Mouse (Mus musculus): ENCODE results near the gene Themis.

Themis gene

GRCm38 (mm10) chr10:28668261-28668660 is at the start of gene Themis:
Themis (plus strand) TSS chr10:28668360.
- DNase-seq (ENCODE audit: inconsistent age in 2 of 2, low spot score in 1 of 2): peak; percentile 2 to 15

DNA sequence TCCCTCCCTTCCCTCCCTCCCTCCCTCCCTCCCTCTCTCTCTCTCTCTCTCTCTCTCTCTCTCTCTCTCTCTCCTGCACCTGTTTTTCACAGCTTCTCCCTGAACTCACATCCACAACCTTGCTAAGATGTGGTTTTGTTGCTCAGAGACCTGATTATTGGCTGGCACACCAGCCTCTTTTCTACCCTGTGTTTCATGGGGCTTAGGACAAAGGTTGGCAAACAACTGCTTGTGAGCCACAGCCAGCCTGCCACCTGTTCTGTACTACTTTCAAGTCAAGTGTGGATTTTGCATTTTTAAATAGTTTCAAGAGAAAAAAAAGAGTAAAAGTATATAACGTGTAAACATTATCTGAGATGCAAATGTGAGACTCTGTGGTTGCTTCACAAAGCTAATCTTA is 48.7 kb upstream of the Themis start:
- no peak for DNase-seq (ENCODE audit: inconsistent age in 2 of 2, low spot score in 1 of 2)

GRCm38 (mm10) chr10:28636096-28636495 is 32.1 kb upstream of the Themis start:
- DNase-seq (ENCODE audit: inconsistent age in 2 of 2, low spot score in 1 of 2): no peak

GRCm38 (mm10) chr10:28641887-28642286 is 26.3 kb upstream of the Themis start:
- no peak for DNase-seq (ENCODE audit: inconsistent age in 2 of 2, low spot score in 1 of 2)

DNA sequence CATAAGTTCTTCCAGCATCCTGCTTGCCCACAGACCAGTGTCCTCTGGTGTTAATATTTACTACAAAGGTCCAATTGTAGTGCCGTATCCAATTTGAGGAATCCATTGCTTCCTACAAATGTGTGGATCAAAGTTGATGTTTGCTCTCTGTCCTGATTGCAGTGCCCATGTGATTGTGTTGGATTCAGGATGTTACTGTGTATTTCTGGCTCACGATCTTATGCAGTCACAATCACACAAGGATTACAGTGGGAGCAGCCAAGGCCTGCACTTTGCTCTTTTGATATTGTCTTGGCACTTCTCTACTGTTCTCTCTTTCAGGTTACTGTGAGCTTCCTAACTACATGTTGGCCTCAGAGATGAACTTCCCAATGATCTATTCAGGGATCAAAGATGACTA is 20.3 kb upstream of the Themis start:
- DNase-seq (ENCODE audit: inconsistent age in 2 of 2, low spot score in 1 of 2): no peak

GRCm38 (mm10) chr10:28649109-28649899 is 18.9 kb upstream of the Themis start:
- no peak for DNase-seq (ENCODE audit: inconsistent age in 2 of 2, low spot score in 1 of 2)

DNA sequence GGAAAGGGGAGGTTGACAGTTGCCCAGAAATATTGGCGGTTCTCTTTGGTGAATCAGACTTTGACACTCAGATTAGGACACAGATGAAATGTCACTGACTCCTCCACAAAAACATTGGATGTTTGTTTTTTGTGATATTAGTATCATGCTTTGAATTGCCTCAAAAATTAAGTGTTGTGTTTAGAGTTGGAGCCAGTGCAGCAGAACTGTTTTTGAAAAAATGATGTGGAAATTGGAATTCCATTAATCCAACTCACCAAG is 18.3 kb upstream of the Themis start:
- DNase-seq (ENCODE audit: inconsistent age in 2 of 2, low spot score in 1 of 2): no peak

- DNase-seq (ENCODE audit: inconsistent age in 2 of 2, low spot score in 1 of 2): no peak
Observed at GRCm38 (mm10) chr10:28651910-28652309, 16.2 kb upstream of the Themis start.

- no peak for DNase-seq (ENCODE audit: inconsistent age in 2 of 2, low spot score in 1 of 2)
Observed at GRCm38 (mm10) chr10:28654733-28655132, 13.4 kb upstream of the Themis start.

DNA sequence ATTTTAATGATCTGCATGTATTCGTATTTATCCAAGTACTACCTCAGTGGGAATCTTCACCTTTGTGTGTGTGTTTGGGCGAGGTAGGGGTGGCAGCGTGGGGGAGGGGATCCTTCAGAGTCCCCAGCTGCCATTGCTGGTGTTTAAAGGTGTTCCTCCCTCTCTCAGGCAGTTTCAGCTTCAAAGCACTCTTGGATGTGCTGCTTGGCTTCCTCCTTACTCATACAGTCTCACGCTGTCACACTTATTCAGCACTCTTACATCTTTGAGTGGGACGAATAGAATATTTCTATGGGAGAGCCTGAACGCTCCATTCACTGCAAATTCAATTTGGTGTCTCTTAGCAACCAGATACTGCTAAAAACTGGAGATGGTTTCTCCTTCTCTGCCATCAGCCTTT is 3.0 kb upstream of the Themis start:
- no peak for DNase-seq (ENCODE audit: inconsistent age in 2 of 2, low spot score in 1 of 2)

- no peak for DNase-seq (ENCODE audit: inconsistent age in 2 of 2, low spot score in 1 of 2)
Observed at GRCm38 (mm10) chr10:28673931-28674330, 5.8 kb downstream of the Themis start.

GRCm38 (mm10) chr10:28675337-28675736 is 7.2 kb downstream of the Themis start:
- no peak for DNase-seq (ENCODE audit: inconsistent age in 2 of 2, low spot score in 1 of 2)

DNA sequence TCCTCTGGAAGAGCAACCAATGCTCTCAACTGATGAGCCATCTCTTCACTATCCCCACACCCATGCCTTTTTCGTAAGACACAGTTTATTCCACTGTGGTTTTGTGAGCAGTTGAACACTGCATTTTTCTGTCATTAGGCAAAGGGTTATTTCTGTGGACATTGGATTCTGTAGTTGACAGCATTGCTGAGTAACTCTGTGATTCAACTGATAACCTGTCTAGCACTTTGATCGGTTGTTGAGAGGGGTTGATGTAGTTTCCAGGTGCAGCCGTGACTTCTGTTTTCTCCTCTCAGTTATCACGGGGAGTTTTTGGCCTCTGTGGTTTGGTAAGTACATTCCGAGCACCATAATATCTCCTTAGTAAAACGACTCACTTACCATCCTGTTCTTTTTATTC is 26.8 kb downstream of the Themis start:
- no peak for DNase-seq (ENCODE audit: inconsistent age in 2 of 2, low spot score in 1 of 2)

GRCm38 (mm10) chr10:28696032-28696431 is 27.9 kb downstream of the Themis start:
- DNase-seq (ENCODE audit: inconsistent age in 2 of 2, low spot score in 1 of 2): no peak

- no peak for DNase-seq (ENCODE audit: inconsistent age in 2 of 2, low spot score in 1 of 2)
Observed at GRCm38 (mm10) chr10:28698175-28698574, 30.0 kb downstream of the Themis start.

- no peak for DNase-seq (ENCODE audit: inconsistent age in 2 of 2, low spot score in 1 of 2)
Observed at GRCm38 (mm10) chr10:28721828-28722227, 53.7 kb downstream of the Themis start.

DNA sequence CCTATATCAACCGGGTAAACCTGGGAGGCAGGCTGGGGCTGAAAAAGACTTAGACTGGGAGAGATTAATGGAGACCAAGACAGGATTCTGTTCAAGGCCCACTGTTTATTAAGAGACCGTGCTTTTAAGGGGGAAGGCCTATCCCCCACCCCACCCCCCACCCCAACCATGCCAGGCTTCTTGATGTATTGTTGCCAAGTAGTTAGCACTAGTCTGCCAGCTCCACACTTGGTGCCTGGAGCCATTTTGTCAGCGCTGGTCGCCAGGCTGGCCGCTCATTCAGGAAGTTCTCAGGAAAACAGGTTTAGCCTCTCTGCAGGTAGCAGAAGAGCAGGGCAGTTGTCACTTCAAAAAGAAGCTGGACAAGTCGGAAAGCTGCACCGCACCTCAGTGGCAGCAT is 55.1 kb downstream of the Themis start:
- DNase-seq (ENCODE audit: inconsistent age in 2 of 2, low spot score in 1 of 2): no peak

DNA sequence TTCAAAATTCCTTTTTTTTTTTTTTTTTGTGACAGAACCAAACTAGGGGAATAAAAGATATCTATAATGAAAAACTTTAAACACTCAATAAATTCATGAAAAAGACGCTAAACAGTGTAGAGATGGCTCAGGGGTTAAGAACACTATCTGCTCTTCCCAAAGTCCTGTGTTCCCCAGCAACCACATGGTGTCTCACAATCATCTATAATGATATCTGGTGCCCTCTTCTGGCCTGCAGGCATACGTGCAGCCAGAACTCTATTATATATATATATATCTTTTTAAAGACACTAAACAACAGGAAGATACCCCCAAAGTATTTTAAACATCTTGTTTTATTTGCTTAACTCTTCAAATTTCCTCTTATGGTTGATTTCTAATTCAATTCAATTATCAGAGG is 62.0 kb downstream of the Themis start:
- peak in 1 of 2 experiments; percentile 42 for DNase-seq (ENCODE audit: inconsistent age in 2 of 2, low spot score in 1 of 2)

DNA sequence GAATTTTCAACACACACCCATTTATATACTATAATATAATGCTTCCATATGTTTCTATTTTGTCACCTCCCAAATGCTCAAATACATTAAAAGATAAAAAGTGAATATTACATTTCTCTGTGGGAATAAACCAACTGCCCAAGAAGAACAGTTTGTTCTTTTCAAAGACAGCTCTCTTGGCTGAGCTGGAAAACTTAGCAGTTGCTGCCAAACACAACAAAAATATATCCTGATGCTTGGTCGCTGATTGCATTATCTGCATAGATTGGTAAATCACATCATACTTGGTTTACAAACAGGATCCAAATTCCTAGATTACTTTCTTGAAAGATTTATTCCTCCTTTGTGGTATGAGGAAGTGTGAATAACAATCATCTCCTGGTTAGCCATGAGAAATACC is 69.8 kb downstream of the Themis start:
- DNase-seq (ENCODE audit: inconsistent age in 2 of 2, low spot score in 1 of 2): no peak

DNA sequence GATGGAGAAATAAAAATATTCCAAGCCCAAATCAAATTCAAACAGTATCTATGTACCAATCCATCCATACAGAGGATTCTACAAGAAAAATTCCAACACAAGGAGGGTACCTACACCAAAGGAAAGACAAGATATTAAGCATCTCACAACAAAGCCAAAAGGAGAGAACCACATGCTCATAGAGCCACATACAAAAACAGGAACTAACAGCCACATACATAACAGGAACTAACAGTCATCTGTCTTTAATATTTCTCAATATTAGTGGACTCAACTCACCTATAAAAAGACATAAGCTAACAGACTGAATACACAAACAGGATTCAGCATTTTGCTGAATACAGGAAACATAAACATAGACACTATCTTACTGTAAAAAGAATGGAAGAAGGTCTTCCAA is 78.3 kb downstream of the Themis start:
- DNase-seq (ENCODE audit: inconsistent age in 2 of 2, low spot score in 1 of 2): no peak

DNA sequence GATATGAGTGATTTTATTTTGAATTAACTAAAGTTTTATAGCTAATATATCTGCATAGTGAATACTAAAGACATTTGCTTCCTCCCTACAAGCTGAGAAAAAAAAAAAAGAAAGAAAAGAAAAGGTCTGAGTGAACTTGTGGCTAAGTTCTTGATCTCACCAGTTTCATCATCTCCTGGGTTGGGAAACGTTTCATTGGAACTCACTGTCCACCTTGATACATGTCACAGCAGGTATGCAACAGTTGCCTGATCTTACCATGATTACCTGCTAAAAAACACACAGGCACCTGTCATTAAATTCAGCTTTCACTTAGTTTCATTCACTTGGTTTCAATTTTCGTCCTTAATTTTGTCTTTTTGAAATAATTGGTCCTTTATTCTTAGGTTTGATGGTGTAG is 85.2 kb downstream of the Themis start:
- DNase-seq (ENCODE audit: inconsistent age in 2 of 2, low spot score in 1 of 2): no peak

DNA sequence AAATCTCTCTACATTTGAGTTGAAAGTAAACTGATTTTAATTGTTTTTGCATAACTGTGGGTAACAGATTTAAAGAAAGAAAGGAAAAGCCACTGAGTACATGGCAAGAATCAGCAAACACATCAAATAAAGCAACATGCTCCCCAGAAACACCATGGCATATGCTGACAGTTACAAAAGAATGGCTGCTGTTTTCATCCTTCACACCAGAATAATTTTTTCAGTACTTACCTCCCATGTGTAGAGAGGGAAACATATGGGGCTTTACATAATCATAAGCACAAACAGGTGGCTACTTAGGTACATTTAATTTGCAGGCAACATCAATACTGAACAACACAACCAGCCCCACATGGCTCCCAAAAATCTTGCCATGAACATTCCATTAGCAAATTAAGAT is 86.8 kb downstream of the Themis start:
- no peak for DNase-seq (ENCODE audit: inconsistent age in 2 of 2, low spot score in 1 of 2)

DNA sequence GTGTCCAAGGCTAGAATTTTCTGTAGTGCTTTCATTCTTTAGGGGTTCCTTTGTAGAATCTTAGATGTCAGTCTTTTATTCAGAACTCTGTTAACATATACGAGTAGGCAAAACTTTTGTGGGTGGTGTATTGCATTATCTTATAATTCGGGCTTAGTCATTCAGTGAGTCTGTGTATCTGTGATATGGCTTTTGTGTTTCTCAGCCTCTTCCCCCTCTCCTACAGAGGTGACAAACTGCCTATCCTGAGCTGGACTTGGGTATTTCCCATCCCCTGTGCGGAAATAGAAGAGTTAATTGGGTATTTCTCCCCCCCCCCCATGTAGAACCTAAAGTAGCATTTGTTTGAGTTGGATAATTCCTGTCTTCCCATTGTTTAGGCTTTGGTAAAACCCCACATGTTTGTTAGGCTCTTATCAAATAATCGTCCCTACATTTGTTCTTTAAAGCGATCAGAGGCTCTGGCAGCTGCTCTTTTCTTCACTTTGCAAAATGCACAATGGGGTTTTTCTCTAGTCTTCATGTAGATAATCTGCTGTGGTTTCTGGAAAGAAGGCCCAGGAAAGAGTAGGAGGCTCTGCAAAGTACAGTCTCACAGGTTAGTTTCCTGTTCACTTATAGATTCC is 108.7 kb downstream of the Themis start:
- DNase-seq (ENCODE audit: inconsistent age in 2 of 2, low spot score in 1 of 2): no peak

Measured in adrenal gland, adult (tissue).